Mouse (Mus musculus) embryonic fibroblast, embryonic 13.5 days (primary cell): Measurements from ENCODE around the gene Syngr3.

Experiments used
- CTCF ChIP-seq: IDR thresholded peaks from 2 replicates; pipeline ENCODE4 v1.5.1; 2011; ENCODE audit warnings: mild to moderate bottlenecking, control low read depth, low read length, moderate library complexity, borderline replicate concordance; ENCODE audit not compliant: insufficient read depth
- POLR2A ChIP-seq: IDR thresholded peaks from 2 replicates; pipeline ENCODE4 v1.6.1; 2011; ENCODE audit warnings: low read depth, mild to moderate bottlenecking, control low read depth, low read length, moderate library complexity

DNA sequence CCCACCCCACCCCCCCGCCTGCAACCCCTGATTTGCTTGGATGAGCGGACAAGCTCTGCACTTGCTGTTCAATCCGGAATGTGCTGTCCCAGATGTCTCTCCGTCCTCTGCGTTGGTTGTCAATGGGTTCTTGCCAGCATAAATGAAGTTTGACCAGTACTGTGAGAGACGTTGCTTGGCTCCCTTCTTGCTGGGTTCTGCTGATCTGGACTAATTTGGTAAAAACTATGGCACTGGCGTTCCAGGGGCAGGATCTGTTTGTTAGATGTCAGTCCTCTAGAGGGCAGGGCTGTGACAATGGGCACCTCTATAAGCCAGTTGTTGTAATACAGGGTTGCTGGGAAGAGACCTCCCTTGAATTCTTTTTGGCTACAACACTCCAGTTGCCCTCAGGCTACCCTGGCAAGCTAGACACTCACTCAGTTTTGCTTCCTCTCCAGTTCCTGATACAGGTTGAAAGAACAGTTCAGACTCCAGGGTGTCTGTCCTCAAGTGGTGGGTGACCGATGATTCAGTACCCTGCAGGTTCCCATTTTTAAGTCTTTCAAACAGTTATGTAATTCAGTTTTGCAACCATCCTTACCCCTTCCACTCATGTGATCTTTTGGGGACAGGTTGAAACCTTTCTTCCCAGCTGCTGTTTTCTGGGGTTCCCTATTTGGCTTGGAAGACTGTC is 47.5 kb upstream of the Syngr3 start:
- TF ChIP-seq CTCF (no peak), POLR2A (peak; percentile 34; the same call in 1 of the 2 replicates)
